Mouse (Mus musculus) gastrocnemius, postnatal 10 days (tissue): ENCODE measurements around the gene B4galnt1. TPM values are rescaled to one million over a fixed set of nuclear protein-coding genes. Genes with fewer than 3 reads are reported as not detected.

Experiments
- DNase-seq: peaks from one replicate; pipeline ENCODE4 v3.0.0; 2021; ENCODE audit warnings: mixed read lengths
- total RNA-seq, 2 experiments: library from RNA; stranded (reverse); gene quantifications; 2 replicates each; pipeline ENCODE4 v1.2.3; 2021

B4galnt1 gene
- total RNA-seq, 2 experiments from 2014 or later, result 1.6 to 3.3 TPM

DNA sequence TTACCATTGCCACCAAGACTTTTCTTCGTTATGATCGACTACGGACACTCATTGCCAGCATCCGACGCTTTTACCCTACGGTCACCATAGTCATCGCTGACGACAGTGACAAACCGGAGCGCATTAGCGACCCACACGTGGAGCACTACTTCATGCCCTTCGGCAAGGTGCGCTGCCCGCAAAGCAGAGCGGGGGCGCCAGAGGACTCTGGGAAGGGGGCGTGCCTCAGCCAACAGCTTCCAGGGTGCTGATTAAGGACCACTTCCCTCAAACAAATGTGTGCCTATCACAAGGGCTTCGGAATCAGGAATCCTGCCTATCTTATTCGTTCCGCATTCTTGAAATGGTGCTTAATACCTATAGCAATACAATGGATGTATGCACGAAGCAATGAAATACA, 5.0 kb downstream of the B4galnt1 start:
- no peak for DNase-seq

DNA sequence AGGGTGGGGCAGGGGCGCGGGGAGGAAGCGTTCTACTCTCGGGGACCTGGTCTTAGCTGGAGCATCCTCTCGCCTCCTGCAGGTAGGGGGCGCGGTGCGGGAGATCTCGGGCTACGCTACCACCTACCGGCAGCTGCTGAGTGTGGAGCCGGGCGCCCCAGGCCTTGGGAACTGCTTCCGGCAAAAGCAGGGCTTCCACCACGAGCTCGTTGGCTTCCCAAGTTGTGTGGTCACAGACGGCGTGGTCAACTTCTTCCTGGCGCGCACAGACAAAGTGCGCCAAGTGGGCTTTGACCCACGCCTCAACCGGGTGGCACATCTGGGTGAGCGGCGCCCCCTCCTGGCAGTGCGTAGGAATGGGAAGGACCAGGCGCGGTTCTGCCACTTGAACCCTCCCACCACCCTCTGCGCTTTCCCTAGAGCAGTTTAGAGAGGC, 5.8 kb downstream of the B4galnt1 start:
- DNase-seq, result peak; percentile 71

DNA sequence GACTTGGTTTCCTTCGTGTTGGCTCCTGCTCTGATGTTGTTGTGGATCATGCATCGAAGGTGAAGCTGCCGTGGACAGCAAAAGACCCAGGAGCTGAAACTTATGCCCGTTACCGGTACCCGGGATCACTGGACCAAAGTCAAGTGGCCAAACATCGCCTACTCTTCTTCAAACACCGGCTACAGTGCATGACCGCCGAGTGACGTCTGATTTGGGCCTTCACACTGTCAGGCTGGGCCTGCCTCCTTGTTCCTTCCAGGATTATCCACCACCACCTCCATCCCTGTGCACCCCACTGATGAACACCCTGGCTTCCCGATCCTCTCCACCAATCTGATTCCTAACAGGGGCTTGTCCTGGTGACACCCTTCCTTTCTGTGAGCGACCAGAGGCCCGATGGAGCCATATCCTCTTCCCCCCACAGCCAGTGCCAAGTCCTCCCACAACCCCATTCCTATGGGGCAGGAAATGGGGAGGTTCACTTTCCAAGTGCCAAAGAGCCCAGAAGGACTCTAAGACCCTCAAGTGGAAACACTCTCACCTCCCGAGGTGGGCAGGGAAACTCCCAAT, 6.7 kb downstream of the B4galnt1 start:
- no peak for DNase-seq

DNA sequence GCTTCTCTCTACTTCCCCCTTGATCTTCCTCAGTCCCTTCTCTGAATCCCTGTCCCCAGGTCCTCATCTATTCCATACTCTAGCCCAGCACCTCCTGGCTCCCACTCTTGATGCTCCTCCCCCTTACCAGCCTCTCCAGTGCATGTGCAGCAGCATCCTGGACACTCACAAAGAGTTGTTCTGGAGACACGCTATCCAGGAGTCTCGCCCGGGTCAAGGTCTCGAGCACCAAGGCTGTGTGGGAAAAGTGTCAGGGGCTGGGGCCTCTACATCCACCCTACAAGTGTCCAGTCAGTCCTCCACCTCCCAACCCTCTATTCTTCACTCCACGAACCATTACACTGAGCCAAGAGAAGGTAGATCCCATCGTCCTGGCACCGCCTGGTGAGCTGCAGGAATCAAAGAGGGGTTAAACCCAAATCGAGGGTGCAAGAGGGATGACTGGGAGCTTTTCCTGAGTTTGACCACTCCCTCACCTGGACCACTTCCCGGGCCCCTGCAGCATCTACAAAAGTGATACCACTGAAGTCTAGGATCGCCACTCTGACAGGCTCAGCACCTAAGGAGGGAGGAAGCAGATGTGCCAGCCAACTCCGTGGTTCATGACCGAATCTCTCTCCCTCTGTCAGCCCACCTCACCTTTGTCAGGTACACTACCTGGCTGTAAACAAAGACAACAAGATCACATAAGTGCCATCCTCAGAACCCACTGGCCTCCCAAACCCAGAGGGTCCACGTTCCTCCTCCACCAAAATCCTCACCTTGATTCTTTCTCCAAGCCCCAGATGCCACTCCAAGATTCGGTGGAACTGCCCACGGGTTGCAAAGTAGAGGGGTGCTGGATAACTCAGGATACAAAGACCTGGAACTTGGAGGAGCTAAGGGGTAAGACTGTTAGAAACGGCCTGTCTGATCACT, 8.4 kb downstream of the B4galnt1 start:
- no peak for DNase-seq

DNA sequence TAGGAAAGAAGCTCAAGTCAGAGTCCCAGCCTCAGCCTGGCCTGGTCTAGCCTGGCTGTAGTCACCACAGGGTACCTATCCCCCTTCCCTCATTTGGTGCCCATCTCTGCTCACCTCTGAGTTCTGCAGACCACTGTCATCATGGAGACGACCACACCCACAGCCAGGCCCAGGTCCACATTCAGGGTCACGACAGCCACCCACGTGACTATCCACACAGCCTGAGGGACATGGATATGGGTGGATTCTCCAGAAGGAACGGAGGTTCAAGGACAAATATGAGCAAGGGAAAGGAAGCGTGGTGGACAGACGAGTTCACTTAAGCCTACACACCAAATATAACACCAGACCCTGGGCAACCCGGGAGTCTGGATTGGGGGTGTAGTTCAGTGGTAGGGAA, 9.1 kb downstream of the B4galnt1 start:
- no peak for DNase-seq

DNA sequence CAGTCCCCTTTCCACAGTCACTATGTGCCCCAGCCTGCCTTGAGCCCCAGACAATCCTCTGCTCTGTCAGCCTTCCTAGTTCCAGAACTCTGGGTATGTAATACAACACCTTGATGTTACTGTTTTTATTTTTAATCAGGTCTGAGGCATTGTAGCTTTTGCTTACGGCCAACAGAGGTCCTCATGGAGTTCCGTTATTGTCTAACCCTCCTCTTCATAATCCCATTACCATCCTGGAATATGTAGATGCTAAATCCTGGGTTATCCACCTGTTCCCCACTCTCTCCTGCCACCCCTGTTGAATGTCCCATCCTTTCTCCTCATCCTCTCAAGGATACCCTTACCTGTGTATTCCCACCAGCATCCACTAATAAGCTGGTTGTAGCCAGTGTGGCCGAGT, 11.2 kb downstream of the B4galnt1 start:
- DNase-seq, result no peak

DNA sequence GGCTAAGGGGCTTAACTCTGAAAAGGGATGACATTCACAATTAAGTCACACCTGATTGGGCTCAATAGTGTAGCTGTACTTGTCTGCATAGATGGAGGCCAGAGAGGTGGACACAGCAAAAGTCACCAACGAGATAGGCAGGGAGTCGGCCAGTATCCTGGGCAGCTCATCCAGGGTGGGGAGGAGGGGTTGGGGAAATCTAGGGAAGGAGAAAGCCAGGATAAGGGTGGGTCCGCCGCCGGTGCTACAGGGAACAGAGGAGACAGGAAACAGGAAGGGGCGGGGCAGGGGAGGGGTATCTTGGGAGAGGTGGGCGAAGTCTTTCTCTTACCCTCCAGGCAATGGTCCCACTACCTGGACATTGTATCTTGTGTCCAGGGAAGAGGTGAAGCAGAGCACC, 11.7 kb downstream of the B4galnt1 start:
- DNase-seq, result no peak

DNA sequence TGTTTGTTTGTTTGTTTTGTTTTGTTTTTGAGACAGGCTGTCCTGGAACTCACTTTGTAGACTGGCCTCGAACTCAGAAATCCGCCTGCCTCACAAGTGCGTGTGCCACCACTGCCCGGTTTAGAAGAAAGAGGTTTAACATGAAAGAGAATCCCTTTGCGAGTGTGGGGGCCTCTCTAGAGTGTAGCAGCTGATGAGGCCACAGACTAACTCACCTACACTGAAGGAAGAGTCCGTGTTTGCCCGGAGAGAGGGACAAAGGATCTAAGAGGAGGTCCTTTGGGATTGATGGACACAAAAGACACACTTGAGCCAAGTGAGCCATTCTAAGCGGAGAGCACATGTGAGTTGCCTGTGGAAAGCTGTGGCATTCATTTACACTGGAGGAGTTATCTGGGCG, 12.2 kb downstream of the B4galnt1 start:
- no peak for DNase-seq

DNA sequence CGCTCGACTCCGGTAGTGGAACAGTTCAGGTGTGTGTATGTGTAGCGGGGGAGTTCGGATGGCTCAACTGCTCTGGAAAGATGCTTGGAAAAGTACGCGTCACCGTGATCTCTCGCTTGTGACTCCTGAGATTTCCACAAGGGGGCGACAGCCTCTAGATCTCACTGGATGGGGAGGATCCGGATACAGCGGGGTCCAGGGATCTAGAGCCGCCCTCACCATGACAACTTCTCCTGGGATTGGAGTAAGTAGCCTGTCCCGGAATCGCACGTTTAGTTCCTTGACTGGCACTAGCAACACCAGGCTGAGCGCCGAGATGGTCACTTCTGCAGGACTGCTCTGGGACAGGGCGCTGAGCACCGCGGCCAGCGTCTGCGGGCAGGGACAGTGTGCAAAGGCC, 12.7 kb downstream of the B4galnt1 start:
- DNase-seq, result peak; percentile 80

DNA sequence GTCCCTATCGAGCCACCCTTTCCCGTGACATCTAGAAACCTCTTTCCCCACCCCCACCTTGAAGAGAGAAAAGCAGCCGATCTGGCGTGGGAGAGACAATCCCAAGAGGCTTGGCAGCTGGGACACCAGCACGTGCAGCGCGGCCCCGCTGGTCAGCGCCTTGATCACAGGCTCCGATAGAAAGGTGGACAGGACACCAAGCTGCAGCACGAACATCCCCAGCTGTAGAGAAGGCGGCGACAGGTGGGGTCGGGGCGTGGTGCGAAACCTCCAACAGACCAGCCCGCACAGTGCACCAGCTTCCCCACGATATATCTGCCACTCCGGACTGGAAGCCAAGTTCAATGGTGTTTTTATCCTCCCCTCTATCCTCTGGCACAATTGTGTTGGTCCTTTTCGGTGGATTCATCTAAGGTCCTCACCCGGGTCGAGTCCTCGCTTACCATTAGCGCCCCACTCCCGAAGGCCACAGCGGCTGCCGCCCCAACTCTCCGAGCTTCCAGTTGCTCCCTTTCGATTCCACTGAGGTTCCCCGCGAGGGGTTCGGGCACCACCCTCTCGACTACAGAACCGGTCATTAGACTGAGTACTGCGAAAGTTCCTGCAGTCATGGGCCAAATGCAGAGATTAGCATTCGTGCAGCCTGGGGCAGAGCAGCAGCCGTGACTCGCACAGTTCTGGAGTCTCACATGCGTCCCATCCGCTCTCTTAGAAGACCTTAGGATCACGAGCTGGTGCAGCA, 13.4 kb downstream of the B4galnt1 start:
- no peak for DNase-seq

DNA sequence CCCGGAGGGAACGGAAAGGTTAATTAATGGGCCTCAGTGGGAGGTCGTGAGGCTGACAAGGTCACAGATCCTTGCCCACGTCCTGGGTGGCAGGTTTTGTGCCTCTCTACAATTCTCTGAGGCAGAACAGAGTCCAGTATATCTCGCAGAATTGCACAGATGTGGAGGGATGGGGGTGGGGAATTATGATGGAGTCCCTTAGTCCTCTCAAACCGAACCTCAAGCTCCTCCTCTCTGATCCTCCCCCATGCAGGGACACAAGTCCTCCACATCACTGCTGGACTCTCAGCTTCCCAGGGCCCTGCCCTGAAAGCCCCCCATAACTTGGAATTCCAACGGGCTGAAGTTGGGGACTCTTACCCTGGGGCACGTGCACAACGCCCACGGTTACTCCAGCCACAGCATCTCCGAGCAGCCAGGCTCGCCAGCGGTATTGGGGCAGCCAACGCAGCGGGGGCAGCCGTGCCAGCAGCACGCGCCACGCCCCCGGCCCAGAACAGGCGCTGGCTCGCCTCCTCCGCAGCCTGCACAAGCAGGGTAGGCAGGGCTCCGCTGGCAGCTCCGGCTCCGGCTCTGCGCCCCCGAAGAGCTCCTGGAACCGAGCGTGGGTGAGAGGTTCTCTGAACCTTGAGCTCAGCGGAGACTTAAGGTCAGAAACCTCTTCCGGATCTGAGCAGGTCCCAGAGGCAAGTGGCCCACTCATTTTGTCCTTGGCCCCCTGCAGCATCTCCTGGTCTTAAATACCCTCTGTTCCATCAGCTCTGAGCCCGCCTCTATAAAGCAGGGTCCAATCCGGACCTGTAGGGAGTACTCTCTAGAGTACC, 15.1 kb downstream of the B4galnt1 start, which contains the start of gene Slc26a10:
Gene Slc26a10, minus strand, starts transcription at position 775 of the 824 bp plus-strand sequence.
- no peak for DNase-seq

DNA sequence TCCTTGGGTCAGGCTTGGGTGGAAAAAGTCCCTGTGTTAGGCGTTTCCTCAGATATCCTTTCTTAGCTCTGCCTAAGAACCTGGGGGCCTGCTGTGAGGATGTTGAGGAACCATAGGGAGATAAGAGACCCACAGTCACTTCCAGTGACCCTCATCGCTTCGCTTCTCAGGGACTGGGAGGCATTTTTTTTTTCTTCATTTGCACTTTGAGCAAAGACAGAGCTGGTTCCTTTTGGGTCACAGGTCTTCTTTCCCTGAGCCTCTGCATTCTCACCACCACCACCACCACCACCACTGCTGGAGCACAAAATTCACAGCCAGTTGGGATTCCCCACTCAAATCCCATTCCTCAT, 15.6 kb downstream of the B4galnt1 start:
- DNase-seq, result no peak

DNA sequence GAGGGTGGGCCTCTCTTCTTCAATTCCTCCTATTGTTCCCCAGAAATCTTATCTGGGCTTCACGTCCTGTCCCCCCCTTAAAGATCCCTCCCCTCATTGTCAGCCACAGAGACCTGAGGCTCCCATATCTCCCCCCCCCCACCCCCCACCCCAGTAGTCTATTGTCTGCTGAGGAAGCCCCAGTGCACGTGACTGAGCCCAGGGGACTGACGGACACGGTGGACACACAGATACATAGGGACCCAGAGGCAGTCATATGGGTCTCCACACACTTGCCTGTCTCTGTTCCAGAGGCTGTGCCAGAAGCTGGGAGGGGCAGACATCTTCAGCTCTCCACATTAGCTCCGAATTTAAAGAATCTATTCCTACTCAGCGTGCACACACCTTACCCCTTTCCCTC, 16.5 kb downstream of the B4galnt1 start:
- DNase-seq, result peak; percentile 2

DNA sequence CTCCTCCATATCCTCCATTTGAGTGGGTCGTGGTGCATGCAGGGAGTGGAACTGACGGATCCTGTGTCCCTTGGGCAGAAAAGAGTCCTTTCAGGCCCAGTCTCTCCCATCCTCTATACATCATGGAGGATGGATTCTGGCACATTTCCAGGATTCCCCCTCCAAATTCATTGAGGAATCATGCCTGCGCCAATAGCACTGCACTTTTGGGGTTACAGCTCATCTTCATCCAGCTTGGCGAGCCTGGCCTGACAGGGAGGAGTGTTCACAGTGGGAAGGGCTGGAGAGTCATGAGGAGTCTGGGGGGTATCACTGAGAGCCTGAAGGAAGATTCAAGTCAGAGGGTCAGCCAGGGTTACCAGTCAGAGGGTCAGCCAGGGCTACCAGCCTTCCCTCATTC, 17.6 kb downstream of the B4galnt1 start:
- no peak for DNase-seq

DNA sequence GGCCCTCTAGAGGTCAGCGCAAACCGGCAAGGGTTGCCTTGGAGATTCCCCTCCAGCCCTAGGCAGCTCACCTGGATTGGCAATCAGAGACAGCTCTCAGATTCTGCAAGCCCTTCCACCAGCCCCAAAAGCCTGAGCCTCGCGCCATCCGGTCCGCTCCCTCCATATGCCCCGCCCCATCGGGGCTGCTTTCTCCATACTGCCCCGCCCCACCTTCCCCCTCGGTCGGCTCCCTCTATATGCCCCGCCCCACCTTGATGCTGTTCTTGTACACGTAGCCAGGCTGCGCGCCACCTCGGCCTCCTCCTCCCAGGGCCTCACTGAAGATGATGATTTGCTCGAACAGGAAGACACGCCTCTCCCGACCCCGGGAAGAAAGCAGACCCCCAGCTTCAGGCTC, 18.7 kb downstream of the B4galnt1 start:
- no peak for DNase-seq

DNA sequence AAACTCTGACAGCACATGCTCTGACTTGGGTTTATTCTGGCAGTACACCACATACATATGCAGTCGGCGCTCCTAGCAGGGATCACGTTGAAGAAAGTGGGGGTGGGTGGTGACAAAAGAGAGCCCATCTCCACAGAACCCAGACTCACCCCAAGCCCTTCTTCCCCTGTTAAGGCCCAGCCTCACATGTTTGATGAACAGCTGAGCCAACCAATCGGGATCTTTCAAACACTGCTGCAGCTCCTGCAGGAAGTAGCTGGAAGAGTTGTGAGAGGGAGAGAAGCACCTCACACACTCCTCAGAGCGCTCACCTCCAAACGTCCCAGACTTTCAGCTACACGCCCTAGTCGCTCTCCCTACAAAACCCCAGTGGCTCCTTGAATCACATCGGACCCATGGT, 20.1 kb downstream of the B4galnt1 start:
- no peak for DNase-seq

DNA sequence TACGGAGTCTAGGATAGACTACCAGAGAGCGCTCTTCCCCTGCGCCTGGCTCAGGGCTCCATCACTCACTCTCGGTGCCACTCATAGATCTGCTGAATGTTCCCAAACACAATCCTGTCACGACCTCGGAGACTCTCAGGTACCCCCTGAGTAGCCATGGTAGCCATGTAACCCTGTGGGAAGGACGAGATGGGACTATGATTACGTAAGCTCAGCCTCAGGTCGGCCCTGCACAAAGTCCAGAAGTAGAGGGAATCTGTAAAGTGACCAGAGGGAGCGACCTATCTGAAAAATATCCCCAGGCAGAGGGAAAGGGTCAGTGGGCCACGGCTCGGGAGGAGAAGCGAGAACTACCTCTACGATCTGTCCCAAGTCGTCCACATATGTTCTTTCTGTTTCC, 20.5 kb downstream of the B4galnt1 start:
- DNase-seq, result no peak

DNA sequence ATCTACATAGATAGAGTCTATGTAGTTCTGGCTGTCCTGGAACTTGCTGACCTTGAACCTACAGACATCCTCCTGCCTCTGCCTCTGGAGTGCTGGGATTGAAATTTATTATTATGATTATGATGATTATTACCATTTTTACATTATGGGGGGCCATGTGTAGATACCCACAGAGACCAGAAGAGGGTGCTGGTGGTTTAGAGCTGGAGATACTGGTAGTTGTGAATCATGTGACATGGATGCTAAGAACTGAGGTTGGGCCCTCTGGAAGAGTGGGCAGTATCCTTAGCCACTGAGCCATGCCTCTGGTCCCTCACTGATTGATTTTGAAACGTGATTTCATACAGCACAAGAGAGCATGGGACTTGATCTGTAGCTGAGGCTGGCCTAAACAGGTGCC, 21.4 kb downstream of the B4galnt1 start:
- no peak for DNase-seq

DNA sequence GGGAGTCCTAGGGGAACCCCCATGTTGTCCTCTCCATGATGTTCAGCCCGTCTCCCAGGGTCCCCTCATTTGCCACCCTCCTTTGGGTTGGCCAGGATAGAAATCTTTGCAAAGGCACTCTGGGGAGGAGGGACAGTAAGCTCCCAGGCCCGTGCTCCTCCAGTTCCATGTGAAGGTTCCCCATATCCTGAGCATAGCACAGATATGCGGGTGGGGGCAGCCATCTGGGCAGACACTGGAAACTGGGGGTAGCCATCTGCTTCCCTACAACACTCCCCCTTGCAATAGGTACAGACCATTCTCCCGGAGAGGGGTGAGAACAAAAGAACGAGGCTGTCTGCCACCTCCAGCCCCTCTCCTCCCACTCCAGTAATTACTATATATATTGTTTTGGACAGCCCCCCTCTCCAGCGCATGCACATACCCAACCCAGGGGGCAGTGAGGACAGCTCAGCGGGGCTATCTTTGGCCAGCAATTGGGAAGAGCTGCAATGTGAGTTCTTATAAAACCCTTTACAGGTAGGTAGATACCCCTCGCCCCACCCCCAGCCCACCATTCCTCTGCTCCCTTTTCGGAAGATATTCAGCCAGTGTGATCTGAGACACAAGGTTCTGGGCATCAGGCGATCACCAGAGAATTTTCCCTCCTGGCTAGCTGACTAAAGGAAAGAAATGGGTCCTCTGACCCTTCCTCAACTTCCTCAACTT, 22.5 kb downstream of the B4galnt1 start:
- DNase-seq, result no peak

DNA sequence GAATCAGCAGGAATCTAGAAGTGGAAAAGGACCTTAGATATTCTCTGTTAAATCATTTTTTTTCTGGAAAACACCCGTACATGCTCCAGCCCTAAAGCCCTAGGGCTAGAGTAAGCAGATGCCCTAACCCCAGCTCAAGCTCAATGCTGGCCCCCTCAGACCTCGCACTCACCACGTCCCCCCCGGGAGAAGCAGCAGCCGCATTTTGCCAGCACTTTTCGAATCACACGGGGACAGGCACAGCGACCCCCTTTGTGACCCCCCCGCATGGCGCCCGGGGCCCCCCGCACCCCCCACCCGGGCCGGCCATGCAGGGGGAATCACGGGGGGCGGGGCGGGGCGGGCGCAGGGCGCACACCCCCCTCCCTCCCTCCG, 23.0 kb downstream of the B4galnt1 start:
- no peak for DNase-seq

DNA sequence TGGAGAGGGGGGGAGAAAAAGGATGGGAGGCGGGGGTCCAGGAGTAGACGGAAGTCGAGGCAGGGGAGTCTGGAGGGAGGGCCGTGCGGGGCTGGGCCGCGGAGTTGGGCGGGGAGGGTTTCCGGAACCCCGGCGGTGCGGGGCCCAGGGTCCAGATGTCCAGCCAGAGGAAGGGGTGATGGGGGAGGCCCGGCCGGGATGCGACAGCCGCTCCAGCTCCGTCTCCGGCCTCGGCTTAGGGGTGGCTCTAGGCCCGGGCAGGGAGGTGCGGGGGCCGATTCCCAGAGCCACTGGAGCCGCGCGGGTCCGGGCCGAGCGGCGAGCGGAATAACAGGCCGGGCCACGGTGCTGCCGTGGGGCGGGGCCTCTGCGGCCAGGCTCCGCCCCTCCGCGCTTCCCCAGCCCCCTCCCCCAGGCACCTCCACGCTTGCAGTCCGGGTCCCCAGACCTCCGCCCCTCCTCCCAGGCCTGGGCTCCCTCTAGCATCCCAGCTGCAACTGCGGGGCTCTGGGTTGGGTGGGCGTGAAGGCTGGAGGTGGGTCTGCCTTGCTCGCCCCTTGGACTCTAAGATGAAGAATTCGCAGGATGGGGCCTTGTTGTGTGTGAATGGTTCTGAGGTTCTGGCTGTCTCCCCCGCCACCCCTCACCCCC, 23.6 kb downstream of the B4galnt1 start:
- peak; percentile 60 for DNase-seq
